Mouse (Mus musculus) lung, postnatal 0 days (tissue): ENCODE measurements around the gene Ehbp1.

Experiments used
- CTCF ChIP-seq: IDR thresholded peaks from 2 replicates; pipeline ENCODE4 v1.5.1; 2016; ENCODE audit warnings: antibody characterized with exemption, mild to moderate bottlenecking
- EP300 ChIP-seq: IDR thresholded peaks from 2 replicates; pipeline ENCODE4 v1.6.1; 2016; ENCODE audit warnings: antibody characterized with exemption, mild to moderate bottlenecking, control low read depth

- TF ChIP-seq CTCF, result no peak
- no peak for TF ChIP-seq EP300
Observed at GRCm38 (mm10) chr11:22348536-22348910, 6.4 kb upstream of the Ehbp1 start.
